Mouse (Mus musculus) heart, embryonic 13.5 days (tissue): Measurements from ENCODE around the gene Ssr1. TPM values are rescaled to one million over a fixed set of nuclear protein-coding genes. Genes with fewer than 3 reads are reported as not detected.

ENCODE experiments used
- ATAC-seq: fragments of 200-750 bp; cut with Nextera tagmentation; 2 replicates; pipeline ENCODE4 v1.8.0; 2017; ENCODE audit warnings: moderate TSS enrichment; ENCODE audit not compliant: insufficient number of reproducible peaks, low FRiP score, low TSS enrichment; ENCODE audit errors: extremely low read depth
- H3K27ac ChIP-seq: fragments of 300-500 bp; sonication (generic); replicated peaks from 2 replicates; pipeline ENCODE4 v1.5.1; 2015; ENCODE audit warnings: moderate library complexity, mild to moderate bottlenecking, inconsistent platforms
- H3K27me3 ChIP-seq: fragments of 300-500 bp; sonication (generic); replicated peaks from 2 replicates; pipeline ENCODE4 v1.6.1; 2015; ENCODE audit warnings: mild to moderate bottlenecking, inconsistent platforms
- H3K36me3 ChIP-seq: fragments of 300-500 bp; sonication (generic); 2 replicates; pipeline ENCODE4 v1.6.1; 2015; ENCODE audit warnings: mild to moderate bottlenecking, inconsistent platforms
- H3K4me1 ChIP-seq: fragments of 300-500 bp; sonication (generic); 2 replicates; pipeline ENCODE4 v1.6.1; 2015; ENCODE audit warnings: inconsistent platforms
- H3K4me2 ChIP-seq: fragments of 300-500 bp; sonication (generic); 2 replicates; pipeline ENCODE4 v1.6.1; 2015; ENCODE audit warnings: inconsistent platforms, mild to moderate bottlenecking, moderate library complexity
- H3K4me3 ChIP-seq: fragments of 300-500 bp; sonication (generic); 2 replicates; pipeline ENCODE4 v1.5.1; 2015; ENCODE audit warnings: moderate library complexity, mild to moderate bottlenecking, inconsistent platforms
- H3K9ac ChIP-seq: fragments of 300-500 bp; sonication (generic); 2 replicates; pipeline ENCODE4 v1.6.1; 2015; ENCODE audit warnings: inconsistent platforms, mild to moderate bottlenecking, moderate library complexity
- H3K9me3 ChIP-seq: fragments of 300-500 bp; sonication (generic); 2 replicates; pipeline ENCODE4 v1.6.1; 2016; ENCODE audit warnings: inconsistent platforms
- WGBS: fragments of 180-500 bp; shearing (Covaris S2); methylation state at CpG from one replicate; pipeline ENCODE4 v1.1.7; 2015; ENCODE audit warnings: mixed read lengths; 5-methylcytosine and 5-hydroxymethylcytosine counted together
- polyA plus RNA-seq: library from polyadenylated mRNA; unstranded; fragments of >200 nt; fragmentation: Nextera tagmentation; extraction: Ambion mirVana; gene quantifications from 2 replicates; pipeline ENCODE4 v1.2.1, GENCODE M21; 2015

The Ssr1 gene
- polyA plus RNA-seq, 1 experiment from 2014 or later: 89.0 TPM

GRCm38 (mm10) chr13:38009721-38010408 is 15.8 kb upstream of the Ssr1 start:
- WGBS: 75% methylated on average over 5 of the region's 5 CpGs

GRCm38 (mm10) chr13:38007972-38008371 is 14.0 kb upstream of the Ssr1 start:
- Histone ChIP-seq H3K4me1 (no peaks in the 10 kb centered on the region), H3K9ac (no peak overlapping the region), H3K9me3 (peaks cover 3% of the 10 kb centered on the region; the same call in 1 of the 2 replicates), H3K27me3 (no peaks in the 10 kb centered on the region), H3K36me3 (no peaks in the 10 kb centered on the region), H3K27ac (no peak overlapping the region), H3K4me2 (no peak overlapping the region), H3K4me3 (no peak overlapping the region)
- no peak for ATAC-seq
- WGBS: 78% methylated on average over 2 of the region's 2 CpGs

More at GRCm38 (mm10) chr13:38009721-38010408, 15.8 kb upstream of the Ssr1 start:
- no peak overlapping the region for H3K9ac ChIP-seq
- no peaks in the 10 kb centered on the region for H3K36me3 ChIP-seq
- H3K9me3 ChIP-seq: no peaks in the 10 kb centered on the region
- H3K27me3 ChIP-seq: no peaks in the 10 kb centered on the region
- H3K27ac ChIP-seq: no peak overlapping the region
- ATAC-seq: no peak
- H3K4me1 ChIP-seq: no peaks in the 10 kb centered on the region
- H3K4me2 ChIP-seq: no peak overlapping the region
- H3K4me3 ChIP-seq: no peak overlapping the region

- Histone ChIP-seq H3K4me2 (no peak overlapping the region), H3K27ac (no peak overlapping the region), H3K36me3 (no peaks in the 10 kb centered on the region), H3K4me3 (no peak overlapping the region), H3K4me1 (no peaks in the 10 kb centered on the region), H3K9me3 (peaks cover 9% of the 10 kb centered on the region; the same call in 1 of the 2 replicates), H3K27me3 (peaks cover 5% of the 10 kb centered on the region; the same call in 1 of the 2 replicates), H3K9ac (no peak overlapping the region)
- WGBS: 35% methylated on average over 1 of the region's 1 CpGs
- no peak for ATAC-seq
These were observed 8.4 kb upstream of the Ssr1 start for GRCm38 (mm10) chr13:38002461-38002860.

GRCm38 (mm10) chr13:37999713-38000112 is 5.7 kb upstream of the Ssr1 start:
- WGBS: 73% methylated on average over 3 of the region's 3 CpGs
- H3K4me1 ChIP-seq: peaks cover 2% of the 10 kb centered on the region; the same call in 1 of the 2 replicates
- H3K4me2 ChIP-seq: no peak overlapping the region
- no peaks in the 10 kb centered on the region for H3K36me3 ChIP-seq
- no peak overlapping the region for H3K27ac ChIP-seq
- H3K9ac ChIP-seq: no peak overlapping the region
- peaks cover 5% of the 10 kb centered on the region; the same call in 1 of the 2 replicates for H3K27me3 ChIP-seq
- H3K4me3 ChIP-seq: no peak overlapping the region
- H3K9me3 ChIP-seq: peaks cover 9% of the 10 kb centered on the region; the same call in 1 of the 2 replicates
- no peak for ATAC-seq

GRCm38 (mm10) chr13:37994405-37994749 is 360 bp upstream of the Ssr1 start:
- 13% methylated on average over 7 of the region's 7 CpGs for WGBS
- Histone ChIP-seq H3K4me2 (peak overlapping the region; percentile 87), H3K4me3 (peak overlapping the region; percentile 100), H3K27ac (peak overlapping the region; percentile 96), H3K36me3 (peaks cover 24% of the 10 kb centered on the region), H3K9me3 (no peaks in the 10 kb centered on the region), H3K27me3 (no peaks in the 10 kb centered on the region), H3K9ac (peak overlapping the region; percentile 53), H3K4me1 (peaks cover 14% of the 10 kb centered on the region)
- no peak for ATAC-seq

- no peak for ATAC-seq
- Histone ChIP-seq H3K9me3 (no peaks in the 10 kb centered on the region), H3K4me3 (peak overlapping the region; percentile 100), H3K4me1 (peaks cover 14% of the 10 kb centered on the region), H3K27ac (peak overlapping the region; percentile 96), H3K9ac (peak overlapping the region; percentile 98), H3K36me3 (peaks cover 34% of the 10 kb centered on the region), H3K4me2 (peak overlapping the region; percentile 87), H3K27me3 (no peaks in the 10 kb centered on the region)
- under 1% methylated on average over 17 of the region's 17 CpGs for WGBS
These were observed 677 bp downstream of the Ssr1 start for GRCm38 (mm10) chr13:37993376-37993703.

- ATAC-seq: no peak
- Histone ChIP-seq H3K4me2 (peak overlapping the region; percentile 87), H3K9me3 (no peaks in the 10 kb centered on the region), H3K36me3 (peaks cover 39% of the 10 kb centered on the region), H3K9ac (peak overlapping the region; percentile 98), H3K27ac (peak overlapping the region; percentile 96), H3K4me3 (peak overlapping the region; percentile 100), H3K4me1 (peaks cover 14% of the 10 kb centered on the region), H3K27me3 (no peaks in the 10 kb centered on the region)
- 9% methylated on average over 10 of the region's 10 CpGs for WGBS
These were observed 1.2 kb downstream of the Ssr1 start for GRCm38 (mm10) chr13:37992638-37993371.

GRCm38 (mm10) chr13:37989701-37990100 is 4.3 kb downstream of the Ssr1 start:
- 87% methylated on average over 8 of the region's 8 CpGs for WGBS
- Histone ChIP-seq H3K4me3 (no peak overlapping the region), H3K36me3 (peaks cover 68% of the 10 kb centered on the region), H3K9ac (no peak overlapping the region), H3K4me2 (no peak overlapping the region), H3K4me1 (peaks cover 12% of the 10 kb centered on the region), H3K27me3 (no peaks in the 10 kb centered on the region), H3K9me3 (no peaks in the 10 kb centered on the region), H3K27ac (no peak overlapping the region)
- no peak for ATAC-seq

- Histone ChIP-seq H3K36me3 (peaks cover 96% of the 10 kb centered on the region), H3K27ac (no peak overlapping the region), H3K9ac (no peak overlapping the region), H3K9me3 (no peaks in the 10 kb centered on the region), H3K27me3 (no peaks in the 10 kb centered on the region), H3K4me1 (no peaks in the 10 kb centered on the region), H3K4me2 (no peak overlapping the region), H3K4me3 (no peak overlapping the region)
- WGBS: 89% methylated on average over 10 of the region's 10 CpGs
- ATAC-seq: no peak
These were observed 7.9 kb downstream of the Ssr1 start for GRCm38 (mm10) chr13:37986166-37986565.

- ATAC-seq: no peak
- WGBS: 90% methylated on average over 5 of the region's 5 CpGs
- H3K27ac ChIP-seq: no peak overlapping the region
- no peaks in the 10 kb centered on the region for H3K4me1 ChIP-seq
- H3K9me3 ChIP-seq: no peaks in the 10 kb centered on the region
- H3K27me3 ChIP-seq: no peaks in the 10 kb centered on the region
- no peak overlapping the region for H3K4me2 ChIP-seq
- no peak overlapping the region for H3K4me3 ChIP-seq
- peaks cover 95% of the 10 kb centered on the region for H3K36me3 ChIP-seq
- H3K9ac ChIP-seq: no peak overlapping the region
These were observed 13.0 kb downstream of the Ssr1 start for GRCm38 (mm10) chr13:37981063-37981462.

- ATAC-seq: no peak
- no peaks in the 10 kb centered on the region for H3K4me1 ChIP-seq
- no peak overlapping the region for H3K4me3 ChIP-seq
These were observed 13.7 kb downstream of the Ssr1 start for GRCm38 (mm10) chr13:37980346-37980745.

More at GRCm38 (mm10) chr13:37980346-37980745, 13.7 kb downstream of the Ssr1 start:
- H3K9me3 ChIP-seq: no peaks in the 10 kb centered on the region
- H3K27ac ChIP-seq: no peak overlapping the region
- WGBS: 91% methylated on average over 10 of the region's 10 CpGs
- H3K4me2 ChIP-seq: no peak overlapping the region
- H3K36me3 ChIP-seq: peaks cover 96% of the 10 kb centered on the region
- no peak overlapping the region for H3K9ac ChIP-seq
- no peaks in the 10 kb centered on the region for H3K27me3 ChIP-seq
